Mouse (Mus musculus): ENCODE results near the gene Psmd2. TPM values are rescaled to one million over a fixed set of nuclear protein-coding genes. Genes with fewer than 3 reads are reported as not detected.

Psmd2 gene
- polyA plus RNA-seq, 1 experiment: not detected

DNA sequence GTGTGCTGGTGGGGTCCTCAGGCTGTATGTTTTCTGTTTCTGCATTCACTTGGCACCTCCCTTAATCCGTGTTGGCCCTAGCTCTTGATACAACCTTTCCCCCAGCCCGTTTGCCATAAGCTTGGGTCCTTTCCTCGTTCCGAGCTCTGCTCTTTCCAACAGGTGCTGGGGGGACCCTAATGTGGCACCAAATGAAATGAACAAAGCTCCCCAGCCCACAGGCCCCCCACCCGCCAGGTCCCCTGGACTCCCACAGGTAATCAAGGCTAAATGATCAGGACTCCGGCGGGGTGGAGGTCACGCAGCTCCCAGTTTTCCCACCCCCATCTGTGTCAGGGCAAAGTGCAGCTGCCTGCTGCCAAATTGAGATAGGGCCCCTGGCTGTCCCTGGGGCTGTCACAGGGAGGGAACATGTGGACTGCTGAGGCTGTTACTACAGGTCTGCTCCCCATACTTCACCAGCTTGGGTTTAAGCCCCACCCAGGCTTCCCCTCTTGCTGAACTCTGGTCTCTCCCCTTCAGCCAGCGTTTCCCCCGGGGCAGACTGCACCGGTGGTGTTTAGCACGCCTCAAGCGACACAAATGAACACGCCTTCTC is 22.4 kb downstream of the Psmd2 start:
- Histone ChIP-seq H3K27ac (ENCODE audit: insufficient read depth, low read depth, low read length) (no peak overlapping the region), H3K4me3 (ENCODE audit: insufficient read depth, low read depth, low read length) (peak overlapping the region; percentile 98), H3K4me1 (ENCODE audit: control insufficient read depth, insufficient read depth, low read length) (peaks cover 18% of the 10 kb centered on the region)
- 4% methylated on average over 14 of the region's 14 CpGs for WGBS
- TF ChIP-seq POLR2A (IDR thresholded peaks at IDR 0.05; ENCODE audit: insufficient read depth, low read depth, low read length) (no peak), CTCF (IDR thresholded peaks at IDR 0.05; ENCODE audit: insufficient read depth, low read depth, low read length) (no peak)

DNA sequence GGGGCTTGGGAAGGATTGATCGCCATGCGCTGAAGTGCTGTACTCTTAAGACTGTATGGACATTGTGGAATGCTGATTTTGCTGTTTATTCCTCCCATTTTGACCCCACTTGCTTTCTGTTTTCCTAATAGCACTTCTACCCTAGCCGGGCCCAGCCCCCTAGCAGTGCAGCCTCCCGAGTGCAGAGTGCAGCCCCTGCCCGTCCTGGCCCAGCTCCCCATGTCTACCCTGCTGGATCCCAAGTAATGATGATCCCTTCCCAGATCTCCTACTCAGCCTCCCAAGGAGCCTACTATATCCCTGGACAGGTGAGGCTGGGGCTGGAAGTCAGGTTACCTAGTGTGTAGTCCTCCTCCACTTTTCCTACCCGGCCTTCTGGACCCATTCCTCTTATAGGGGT is 23.8 kb downstream of the Psmd2 start:
- Histone ChIP-seq H3K27ac (ENCODE audit: insufficient read depth, low read depth, low read length) (no peak overlapping the region), H3K4me1 (ENCODE audit: control insufficient read depth, insufficient read depth, low read length) (peaks cover 18% of the 10 kb centered on the region), H3K4me3 (ENCODE audit: insufficient read depth, low read depth, low read length) (no peak overlapping the region)
- WGBS: 89% methylated on average over 6 of the region's 6 CpGs
- TF ChIP-seq CTCF (IDR thresholded peaks at IDR 0.05; ENCODE audit: insufficient read depth, low read depth, low read length): no peak

DNA sequence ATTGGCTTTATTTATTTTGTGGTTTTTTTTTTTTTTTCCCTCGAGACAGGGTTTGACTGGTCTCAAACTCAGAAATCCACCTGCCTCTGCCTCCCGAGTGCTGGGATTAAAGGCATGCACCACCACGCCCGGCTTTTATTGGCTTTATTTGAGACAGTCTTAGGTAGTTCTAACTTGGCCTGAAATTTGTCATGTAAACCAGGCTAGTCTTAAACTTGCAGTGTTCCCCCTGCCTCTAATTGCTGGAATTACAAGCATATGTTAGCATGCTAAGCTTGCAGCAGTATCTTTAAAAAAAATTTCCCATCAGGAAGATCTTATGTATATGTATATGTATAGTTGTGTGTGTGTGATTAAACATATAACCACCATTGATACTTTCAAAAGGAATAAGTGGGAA is 25.2 kb downstream of the Psmd2 start:
- 80% methylated on average over 4 of the region's 4 CpGs for WGBS
- no peak for TF ChIP-seq CTCF (IDR thresholded peaks at IDR 0.05; ENCODE audit: insufficient read depth, low read depth, low read length)
- no peak for TF ChIP-seq POLR2A (IDR thresholded peaks at IDR 0.05; ENCODE audit: insufficient read depth, low read depth, low read length)
- Histone ChIP-seq H3K4me1 (ENCODE audit: control insufficient read depth, insufficient read depth, low read length) (peaks cover 18% of the 10 kb centered on the region), H3K27ac (ENCODE audit: insufficient read depth, low read depth, low read length) (no peak overlapping the region), H3K4me3 (ENCODE audit: insufficient read depth, low read depth, low read length) (no peak overlapping the region)

DNA sequence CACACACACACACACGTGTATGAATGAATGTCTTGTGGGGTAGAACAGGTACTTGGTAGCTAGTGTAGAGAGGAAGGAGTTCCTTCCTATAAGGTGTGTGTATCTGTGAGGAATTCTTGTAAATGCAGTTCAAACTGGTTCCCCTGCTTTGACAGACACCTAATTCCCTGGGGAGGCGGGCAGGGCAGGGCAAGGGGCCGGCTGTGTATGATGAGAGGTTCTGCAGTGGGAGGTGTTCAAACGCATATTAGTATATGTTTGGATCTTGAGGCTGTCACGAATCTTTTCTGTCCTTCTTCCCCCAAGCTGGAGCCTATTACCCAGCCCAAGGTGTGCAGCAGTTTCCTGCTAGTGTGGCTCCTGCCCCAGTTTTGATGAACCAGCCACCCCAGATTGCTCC is 25.9 kb downstream of the Psmd2 start:
- Histone ChIP-seq H3K27ac (ENCODE audit: insufficient read depth, low read depth, low read length) (no peak overlapping the region), H3K4me1 (ENCODE audit: control insufficient read depth, insufficient read depth, low read length) (peaks cover 18% of the 10 kb centered on the region), H3K4me3 (ENCODE audit: insufficient read depth, low read depth, low read length) (no peak overlapping the region)
- 74% methylated on average over 5 of the region's 5 CpGs for WGBS
- no peak for TF ChIP-seq CTCF (IDR thresholded peaks at IDR 0.05; ENCODE audit: insufficient read depth, low read depth, low read length)
- no peak for TF ChIP-seq POLR2A (IDR thresholded peaks at IDR 0.05; ENCODE audit: insufficient read depth, low read depth, low read length)

DNA sequence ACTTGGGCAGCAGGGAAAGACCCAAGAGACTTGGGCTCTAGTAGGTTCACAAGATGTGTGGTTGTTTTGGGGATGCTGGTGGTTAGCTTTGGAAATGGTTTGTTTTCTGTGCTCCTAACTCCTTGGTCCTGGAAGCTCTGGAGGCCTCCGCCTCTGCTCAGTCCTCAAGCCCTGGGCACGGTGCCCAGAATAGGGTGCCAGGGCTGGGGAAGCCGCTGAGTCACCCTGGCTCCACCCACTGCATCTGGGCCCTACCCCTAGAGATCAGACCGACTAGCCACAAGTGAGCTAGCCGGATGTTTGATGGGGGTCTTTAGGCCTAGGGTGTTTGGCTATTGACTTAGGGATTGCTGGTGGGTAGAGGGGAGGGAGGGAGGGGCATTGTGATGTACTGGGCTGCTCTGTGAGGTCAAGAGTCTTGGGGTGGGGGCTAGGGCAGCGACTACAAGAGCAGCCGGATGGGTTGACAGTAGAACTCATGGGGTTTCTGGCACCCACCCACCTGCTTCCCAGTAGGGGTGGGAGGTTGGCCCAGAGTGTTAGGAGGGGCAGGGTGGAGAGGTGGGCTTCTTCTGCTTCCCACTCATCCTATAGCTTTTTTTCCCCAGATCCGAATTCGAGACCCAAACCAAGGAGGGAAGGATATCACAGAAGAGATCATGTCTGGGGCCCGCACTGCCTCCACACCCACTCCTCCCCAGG is 26.7 kb downstream of the Psmd2 start:
- Histone ChIP-seq H3K27ac (ENCODE audit: insufficient read depth, low read depth, low read length) (no peak overlapping the region), H3K4me3 (ENCODE audit: insufficient read depth, low read depth, low read length) (no peak overlapping the region), H3K4me1 (ENCODE audit: control insufficient read depth, insufficient read depth, low read length) (peaks cover 18% of the 10 kb centered on the region)
- no peak for TF ChIP-seq CTCF (IDR thresholded peaks at IDR 0.05; ENCODE audit: insufficient read depth, low read depth, low read length)
- no peak for TF ChIP-seq POLR2A (IDR thresholded peaks at IDR 0.05; ENCODE audit: insufficient read depth, low read depth, low read length)
- 38% methylated on average over 10 of the region's 10 CpGs for whole genome bisulfite sequencing

DNA sequence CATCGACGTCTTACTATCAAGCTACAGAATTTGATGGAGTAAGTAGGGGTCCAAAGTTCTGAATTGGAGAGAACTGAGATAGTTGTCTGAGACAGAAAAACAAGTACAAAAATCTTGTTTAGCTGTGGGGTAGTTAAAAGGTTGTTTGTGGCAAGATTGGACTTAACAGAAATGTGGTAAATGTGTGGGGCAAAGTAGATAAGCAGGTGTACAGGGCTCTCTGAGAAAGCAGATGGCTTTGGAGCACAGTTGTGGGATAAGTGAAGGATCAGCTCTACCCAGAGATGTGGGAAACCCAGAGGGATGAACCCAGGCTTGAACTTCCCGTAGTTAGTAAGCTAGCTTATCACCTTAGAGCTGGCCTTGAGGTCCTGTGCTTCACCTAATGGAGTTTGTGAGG is 39.3 kb downstream of the Psmd2 start:
- peaks cover 23% of the 10 kb centered on the region for H3K4me1 ChIP-seq (ENCODE audit: control insufficient read depth, insufficient read depth, low read length)
- no peak overlapping the region for H3K27ac ChIP-seq (ENCODE audit: insufficient read depth, low read depth, low read length)
- TF ChIP-seq POLR2A (IDR thresholded peaks at IDR 0.05; ENCODE audit: insufficient read depth, low read depth, low read length): no peak
- no peak for TF ChIP-seq CTCF (IDR thresholded peaks at IDR 0.05; ENCODE audit: insufficient read depth, low read depth, low read length)
- H3K4me3 ChIP-seq (ENCODE audit: insufficient read depth, low read depth, low read length): no peak overlapping the region
- 86% methylated on average over 3 of the region's 3 CpGs for WGBS

DNA sequence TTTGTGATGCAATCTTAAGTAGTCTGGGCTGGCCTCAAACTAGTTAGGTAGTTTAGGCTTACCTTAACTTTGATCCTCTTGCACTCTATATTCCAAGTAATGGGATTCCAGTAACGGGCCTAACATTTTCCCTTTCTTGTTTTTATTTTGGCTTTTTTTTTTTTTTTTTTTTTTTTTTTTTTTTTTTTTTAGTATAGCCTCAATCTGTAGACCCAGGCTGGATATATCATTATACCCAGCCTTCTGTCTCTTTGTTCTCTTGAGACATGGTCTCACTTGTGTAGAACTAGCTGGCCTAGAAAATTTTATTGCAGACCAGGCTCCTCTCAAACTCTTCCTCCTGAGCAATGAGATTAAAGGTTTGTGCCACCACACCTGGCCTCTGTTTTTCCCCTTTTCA is 40.2 kb downstream of the Psmd2 start:
- no peak for TF ChIP-seq POLR2A (IDR thresholded peaks at IDR 0.05; ENCODE audit: insufficient read depth, low read depth, low read length)
- no peak for TF ChIP-seq CTCF (IDR thresholded peaks at IDR 0.05; ENCODE audit: insufficient read depth, low read depth, low read length)
- Histone ChIP-seq H3K4me3 (ENCODE audit: insufficient read depth, low read depth, low read length) (no peak overlapping the region), H3K27ac (ENCODE audit: insufficient read depth, low read depth, low read length) (no peak overlapping the region), H3K4me1 (ENCODE audit: control insufficient read depth, insufficient read depth, low read length) (peaks cover 28% of the 10 kb centered on the region)
- WGBS: 52% methylated on average over 1 of the region's 1 CpGs

DNA sequence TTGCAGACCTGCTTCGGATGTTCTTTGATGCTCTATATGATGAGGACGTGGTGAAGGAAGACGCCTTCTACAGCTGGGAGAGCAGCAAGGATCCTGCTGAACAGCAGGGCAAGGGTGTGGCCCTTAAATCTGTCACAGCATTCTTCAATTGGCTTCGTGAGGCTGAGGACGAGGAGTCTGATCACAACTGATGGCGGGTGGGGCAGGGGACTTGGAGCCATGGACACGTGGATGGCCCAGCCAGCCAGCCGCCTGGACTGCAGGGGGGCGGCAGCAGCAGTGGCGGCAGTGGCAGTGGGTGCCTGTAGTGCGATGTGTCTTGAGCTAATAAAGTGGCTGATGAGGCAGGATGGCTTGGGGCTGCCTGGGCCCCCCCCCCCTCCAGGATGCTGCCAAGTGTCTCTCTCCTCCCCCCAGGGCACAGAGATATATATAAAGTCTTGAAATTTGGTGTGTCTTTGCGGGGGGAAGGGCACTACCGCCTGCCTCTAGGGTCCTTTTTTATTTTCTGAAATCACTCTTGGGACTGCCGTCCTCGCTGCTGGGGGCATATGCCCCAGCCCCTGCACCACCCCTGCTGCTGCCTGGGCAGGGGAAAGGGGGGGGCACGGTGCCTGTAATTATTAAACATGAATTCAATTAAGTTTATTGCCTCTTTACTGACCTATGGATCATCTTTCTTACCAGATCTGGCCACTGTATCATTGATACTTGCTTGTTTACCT is 41.0 kb downstream of the Psmd2 start:
- WGBS: 31% methylated on average over 16 of the region's 16 CpGs
- TF ChIP-seq POLR2A (IDR thresholded peaks at IDR 0.05; ENCODE audit: insufficient read depth, low read depth, low read length) (no peak), CTCF (IDR thresholded peaks at IDR 0.05; ENCODE audit: insufficient read depth, low read depth, low read length) (no peak)
- no peak overlapping the region for H3K4me3 ChIP-seq (ENCODE audit: insufficient read depth, low read depth, low read length)
- H3K4me1 ChIP-seq (ENCODE audit: control insufficient read depth, insufficient read depth, low read length): peaks cover 28% of the 10 kb centered on the region
- 0 out of 2 replicates have a peak overlapping the region, but pooled peaks have one; percentile 18 for H3K27ac ChIP-seq (ENCODE audit: insufficient read depth, low read depth, low read length)

DNA sequence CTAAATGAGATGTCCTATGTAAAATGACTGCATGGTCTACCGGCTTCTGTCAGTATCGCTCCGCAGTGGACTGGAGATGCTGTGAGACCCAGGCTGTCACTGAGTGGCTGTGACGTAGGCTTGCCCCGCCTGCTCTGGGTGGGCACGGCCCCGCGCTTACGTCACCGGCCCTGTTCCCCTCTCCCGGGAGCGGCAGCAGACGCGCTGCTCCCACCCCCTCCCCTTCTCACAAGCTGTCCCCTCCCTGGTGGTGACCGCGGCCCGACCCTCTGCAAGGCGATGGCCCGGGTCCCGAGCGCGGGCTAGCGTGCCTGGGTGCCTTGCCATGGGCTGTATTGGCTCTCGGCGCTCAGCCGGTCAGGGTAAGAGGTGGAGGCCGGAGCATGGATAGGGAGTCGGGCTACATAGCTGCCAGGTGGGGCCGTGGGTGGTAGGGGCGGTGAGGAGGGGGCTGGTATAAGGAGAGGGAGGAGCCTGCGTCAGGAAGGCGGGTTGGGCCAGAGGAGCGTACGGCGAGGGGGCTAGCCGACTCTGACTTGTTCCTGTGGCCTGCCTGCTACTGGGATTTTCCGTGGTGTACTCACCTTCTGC is 41.8 kb downstream of the Psmd2 start, which contains the start of gene Fam131a:
Gene Fam131a, plus strand, starts transcription at position 131 of the 591 bp plus-strand sequence.
- peaks cover 28% of the 10 kb centered on the region for H3K4me1 ChIP-seq (ENCODE audit: control insufficient read depth, insufficient read depth, low read length)
- peak within 1 kb of the TSS; percentile 67 for H3K4me3 ChIP-seq (ENCODE audit: insufficient read depth, low read depth, low read length)
- H3K27ac ChIP-seq (ENCODE audit: insufficient read depth, low read depth, low read length): peak within 1 kb of the TSS; percentile 71
- under 1% methylated on average over 36 of the region's 37 CpGs for WGBS
- TF ChIP-seq CTCF (IDR thresholded peaks at IDR 0.05; ENCODE audit: insufficient read depth, low read depth, low read length): no peak
- peak; percentile 53; the same call in 1 of the 2 replicates for TF ChIP-seq POLR2A (IDR thresholded peaks at IDR 0.05; ENCODE audit: insufficient read depth, low read depth, low read length)

All from olfactory bulb, adult 2 months (tissue).